Mouse (Mus musculus) testis, adult 2 months (tissue): ENCODE data around the gene Gm20388.

Source experiments
- CTCF ChIP-seq: fragments of 200-500 bp; IDR thresholded peaks from 2 replicates; pipeline ENCODE4 v1.5.1; 2012; ENCODE audit warnings: low read depth, mild to moderate bottlenecking, inconsistent platforms, low read length, moderate library complexity; ENCODE audit not compliant: control insufficient read depth, insufficient read depth, insufficient replicate concordance
- POLR2A ChIP-seq: fragments of 200-500 bp; IDR thresholded peaks from 2 replicates; pipeline ENCODE4 v1.6.1; 2012; ENCODE audit warnings: low read depth, mild to moderate bottlenecking, inconsistent platforms, low read length, moderate library complexity; ENCODE audit not compliant: control insufficient read depth

DNA sequence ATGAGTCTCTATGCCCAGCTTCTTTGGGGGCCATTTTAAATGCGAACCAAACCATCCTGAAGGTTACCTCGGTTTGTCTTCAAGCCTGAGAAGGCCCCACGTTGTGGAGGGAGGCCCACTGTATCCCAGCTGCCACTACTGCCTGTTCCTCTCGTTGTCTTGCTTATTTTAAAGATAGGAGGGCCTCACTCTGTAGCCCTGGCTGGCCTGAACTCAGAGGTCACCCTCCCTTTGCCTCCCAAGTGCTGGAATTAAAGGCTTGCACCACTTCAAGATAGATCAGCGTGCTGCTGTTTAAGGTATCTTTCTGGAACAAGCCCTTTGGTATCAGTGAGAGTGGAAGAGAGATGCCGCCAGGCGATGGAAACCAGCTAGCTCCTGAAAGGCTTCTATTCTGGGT lies 4078.5 kb downstream of the Gm20388 start:
- TF ChIP-seq CTCF (no peak), POLR2A (no peak)
